Mouse (Mus musculus) cortical plate, adult 2 months (tissue): ENCODE results near the gene Fggy.

Source experiments
- CTCF ChIP-seq: fragments of 200-500 bp; IDR thresholded peaks from 2 replicates; pipeline ENCODE4 v1.5.1; 2011; ENCODE audit warnings: mild to moderate bottlenecking, control low read depth, low read length; ENCODE audit not compliant: insufficient read depth; ENCODE audit errors: extremely low read depth
- POLR2A ChIP-seq: fragments of 200-500 bp; IDR thresholded peaks from 2 replicates; pipeline ENCODE4 v1.6.1; 2011; ENCODE audit warnings: mild to moderate bottlenecking, low read length, control low read depth; ENCODE audit not compliant: insufficient read depth; ENCODE audit errors: extremely low read depth

GRCm38 (mm10) chr4:95625651-95626050 lies 68.3 kb downstream of the Fggy start:
- TF ChIP-seq CTCF (no peak), POLR2A (no peak)
